Mouse (Mus musculus) ES-Bruce4 (cell line): Measurements from ENCODE around the gene Slc8b1.

ENCODE experiments used
- CTCF ChIP-seq: IDR thresholded peaks from one replicate; pipeline ENCODE4 v1.8.1; 2011; ENCODE audit warnings: low read depth, low read length
- POLR2A ChIP-seq: IDR thresholded peaks from one replicate; pipeline ENCODE4 v1.8.1; 2011; ENCODE audit warnings: low read length; ENCODE audit not compliant: insufficient read depth

DNA sequence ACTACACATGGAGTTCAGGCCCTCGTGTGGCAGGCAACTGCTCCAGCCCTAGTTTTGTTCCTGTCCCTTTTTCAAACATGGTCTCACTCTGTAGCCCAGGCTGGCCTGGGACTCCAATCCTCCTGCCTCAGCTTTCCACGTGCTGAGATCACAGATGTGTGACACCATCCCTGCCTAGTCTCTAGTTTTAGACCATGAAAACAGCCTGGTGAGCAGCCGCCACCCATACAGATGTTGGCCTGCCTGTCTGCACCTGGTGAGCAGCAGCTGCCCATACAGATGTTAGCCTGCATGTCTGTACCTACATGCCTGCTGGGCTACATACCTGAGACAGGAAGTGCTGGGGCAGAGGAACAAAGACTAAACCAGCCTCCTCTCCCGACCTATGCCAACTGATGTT lies 11.8 kb upstream of the Slc8b1 start:
- TF ChIP-seq CTCF: no peak
- TF ChIP-seq POLR2A: no peak
